Mouse (Mus musculus): ENCODE measurements around the gene Clip4.
"Not testable (repeated sequence)": the region's sequence is repeated elsewhere in the genome, so short reads cannot be mapped to it uniquely, and the experiment has no call there.

The Clip4 gene

GRCm38 (mm10) chr17:71768173-71768572, at the start of gene Clip4:
Clip4 (plus strand) TSS chr17:71768473.
- DNase-seq (ENCODE audit: low spot score in 2 of 2), result not testable (repeated sequence)

DNA sequence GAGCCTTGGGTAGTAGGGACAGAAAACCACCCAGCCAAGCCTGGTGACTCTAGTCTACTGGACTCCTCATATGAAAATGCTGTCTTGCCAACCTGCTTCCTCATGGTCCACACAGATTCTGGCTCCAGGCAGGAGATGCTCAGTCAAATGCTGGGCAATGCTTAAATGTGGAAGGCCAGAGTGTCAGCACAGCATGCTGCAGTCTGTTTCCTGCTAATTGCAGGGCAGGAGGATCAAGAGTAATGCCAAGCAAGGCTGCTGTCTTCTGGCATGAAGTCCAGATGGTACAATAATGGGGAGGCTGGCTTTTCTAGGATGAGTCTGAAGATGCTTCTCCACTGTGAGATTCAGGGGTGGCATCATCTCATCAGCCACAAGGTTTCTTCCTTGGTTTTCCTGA, 47.8 kb upstream of the Clip4 start:
- no peak for DNase-seq (ENCODE audit: low spot score in 2 of 2)

GRCm38 (mm10) chr17:71721019-71721418, 47.3 kb upstream of the Clip4 start:
- no peak for DNase-seq (ENCODE audit: low spot score in 2 of 2)

- no peak for DNase-seq (ENCODE audit: low spot score in 2 of 2)
These were observed 37.6 kb upstream of the Clip4 start for GRCm38 (mm10) chr17:71730655-71731054.

DNA sequence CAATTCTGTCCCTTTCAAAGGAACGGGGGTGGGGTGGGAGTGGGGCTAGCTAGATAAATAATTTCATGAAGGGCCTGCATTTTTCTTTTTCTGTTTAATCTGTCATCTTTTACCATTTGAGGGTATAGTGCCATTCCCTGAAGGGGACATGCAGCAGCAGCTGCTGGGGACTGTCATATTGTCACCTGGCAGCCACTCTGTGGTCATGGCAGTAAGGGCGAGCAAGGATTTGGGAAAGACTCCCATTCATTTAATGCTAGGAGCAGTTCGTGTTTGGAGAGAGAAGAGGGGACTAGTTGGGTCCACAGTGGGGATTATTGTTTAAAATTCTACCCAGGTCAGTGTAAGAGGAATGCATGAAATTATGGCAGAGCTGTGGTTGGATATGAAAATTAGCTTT, 31.8 kb upstream of the Clip4 start:
- DNase-seq (ENCODE audit: low spot score in 2 of 2), result no peak

GRCm38 (mm10) chr17:71742156-71742555, 26.1 kb upstream of the Clip4 start:
- no peak for DNase-seq (ENCODE audit: low spot score in 2 of 2)

- DNase-seq (ENCODE audit: low spot score in 2 of 2), result no peak
These were observed 25.3 kb upstream of the Clip4 start for GRCm38 (mm10) chr17:71742935-71743334.

DNA sequence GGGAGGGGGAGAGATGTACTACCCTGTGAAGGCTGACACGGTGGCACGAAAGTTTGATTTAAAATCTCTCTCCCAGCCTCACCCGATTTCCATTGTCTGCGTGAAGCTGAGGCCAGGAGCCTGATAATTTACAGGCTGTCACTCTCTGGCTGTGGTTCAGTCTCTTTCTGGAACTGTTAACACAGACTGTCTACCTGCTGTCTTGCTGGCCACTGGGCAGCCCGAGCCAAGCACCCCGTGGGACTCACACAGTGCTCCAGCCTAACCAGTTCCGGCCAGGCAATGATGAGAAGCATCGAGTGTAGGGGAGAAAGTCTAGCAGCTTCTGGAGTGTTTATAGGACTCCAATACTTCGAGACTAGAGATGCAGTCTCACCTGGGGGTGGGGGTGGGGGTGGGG, 22.2 kb upstream of the Clip4 start:
- DNase-seq (ENCODE audit: low spot score in 2 of 2), result no peak

DNA sequence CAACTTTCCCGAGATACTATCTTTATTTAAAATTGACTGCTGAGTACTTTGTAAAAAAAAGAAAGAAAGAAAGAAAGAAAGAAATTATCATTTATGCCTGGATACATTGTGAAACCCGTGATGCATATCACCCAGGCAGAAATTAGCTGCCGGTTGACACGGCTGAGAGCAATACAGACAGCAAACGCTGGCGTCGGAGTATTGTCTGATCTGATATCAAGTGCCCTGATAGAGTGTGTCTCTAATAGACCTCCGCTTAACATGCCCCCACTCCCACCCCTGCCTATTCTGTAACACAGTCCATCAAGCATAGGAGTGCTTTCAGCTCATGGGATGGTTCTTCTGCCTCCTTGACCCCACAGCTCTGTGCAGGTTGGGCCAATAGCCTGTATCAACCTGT, 20.7 kb upstream of the Clip4 start:
- DNase-seq (ENCODE audit: low spot score in 2 of 2), result no peak

- DNase-seq (ENCODE audit: low spot score in 2 of 2), result no peak
These were observed 18.6 kb upstream of the Clip4 start for GRCm38 (mm10) chr17:71749616-71750168.

DNA sequence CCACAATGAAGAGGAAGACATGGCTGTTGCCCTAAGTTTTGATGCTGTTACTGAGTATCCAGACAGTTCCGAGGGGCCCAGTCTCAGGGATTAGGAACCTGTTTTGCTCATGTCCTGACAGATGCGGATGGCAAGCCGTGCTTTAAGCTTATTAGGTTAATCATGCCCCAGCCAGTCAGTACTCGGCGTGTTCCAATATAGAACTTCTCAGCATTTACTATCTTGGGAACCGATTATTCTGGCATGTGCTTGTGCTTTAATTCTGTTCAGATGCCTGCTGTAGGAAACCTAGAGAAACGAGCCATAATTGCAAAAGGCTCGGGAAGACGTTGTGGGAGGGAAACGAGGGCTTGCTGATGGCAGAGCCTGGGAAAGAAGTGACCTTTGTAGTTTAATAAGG, 15.4 kb upstream of the Clip4 start, which contains the start of gene Pcare:
TSS of gene Pcare (minus strand) at position 64 of the 400 bp plus-strand sequence.
- no peak for DNase-seq (ENCODE audit: low spot score in 2 of 2)

DNA sequence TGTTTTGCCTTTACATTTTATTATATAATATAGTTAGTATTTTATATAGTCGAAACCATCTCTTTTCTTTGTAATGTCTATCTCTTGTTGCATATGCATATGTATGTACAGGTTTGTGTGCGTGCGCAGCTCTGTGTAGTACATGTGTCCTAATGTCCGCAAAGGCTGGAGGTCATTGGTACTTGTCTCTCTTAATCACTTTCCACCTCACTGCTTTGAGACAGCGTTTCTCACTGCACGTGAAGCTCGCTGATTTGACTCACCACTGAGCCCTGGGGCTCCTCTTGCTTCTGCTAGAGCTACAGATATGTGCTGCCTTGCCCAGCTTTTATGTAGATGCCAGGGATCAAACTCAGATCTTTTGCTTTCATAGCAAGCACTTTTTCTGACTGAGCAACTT, 7.7 kb upstream of the Clip4 start:
- DNase-seq (ENCODE audit: low spot score in 2 of 2), result no peak

DNA sequence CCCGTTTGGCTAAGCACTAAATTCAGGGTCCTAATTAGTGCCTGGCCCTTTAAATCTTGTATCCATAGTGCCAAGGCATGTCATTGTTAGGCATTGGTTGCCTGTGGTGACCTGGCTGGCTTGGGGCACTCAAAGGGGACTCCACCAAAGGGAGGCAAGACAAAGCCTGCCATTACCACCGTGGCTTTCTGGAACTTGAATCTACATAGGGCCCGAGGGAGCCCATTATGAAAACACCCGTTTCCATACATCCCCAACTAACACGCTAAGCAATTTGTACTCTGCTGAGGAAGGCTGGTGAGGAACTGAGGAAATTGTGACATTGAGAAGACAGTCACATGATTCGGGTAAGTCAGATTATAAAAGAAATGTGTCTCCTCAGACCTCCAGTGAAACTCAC, 1.3 kb downstream of the Clip4 start:
- DNase-seq (ENCODE audit: low spot score in 2 of 2), result no peak

GRCm38 (mm10) chr17:71770696-71771095, 2.4 kb downstream of the Clip4 start:
- DNase-seq (ENCODE audit: low spot score in 2 of 2), result no peak

DNA sequence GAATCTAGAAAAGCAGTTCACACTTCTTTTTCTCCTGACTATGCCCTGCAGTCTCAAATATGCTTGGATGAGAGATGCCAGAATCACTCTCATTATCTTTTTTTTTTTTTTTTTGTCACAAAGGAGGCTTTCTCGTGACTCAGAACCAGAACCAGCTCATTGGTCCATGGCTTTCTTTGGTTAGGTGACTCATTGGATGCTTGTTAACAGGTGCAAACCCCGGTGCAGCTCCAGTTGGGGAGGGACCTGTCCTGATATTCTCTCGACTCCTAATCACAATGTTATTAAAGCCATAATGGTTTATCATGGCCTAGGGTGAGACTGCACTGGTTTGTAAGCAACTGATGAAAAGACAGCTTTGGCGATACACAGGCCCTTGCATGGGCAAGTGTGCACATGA, 5.9 kb downstream of the Clip4 start:
- DNase-seq (ENCODE audit: low spot score in 2 of 2), result no peak

DNA sequence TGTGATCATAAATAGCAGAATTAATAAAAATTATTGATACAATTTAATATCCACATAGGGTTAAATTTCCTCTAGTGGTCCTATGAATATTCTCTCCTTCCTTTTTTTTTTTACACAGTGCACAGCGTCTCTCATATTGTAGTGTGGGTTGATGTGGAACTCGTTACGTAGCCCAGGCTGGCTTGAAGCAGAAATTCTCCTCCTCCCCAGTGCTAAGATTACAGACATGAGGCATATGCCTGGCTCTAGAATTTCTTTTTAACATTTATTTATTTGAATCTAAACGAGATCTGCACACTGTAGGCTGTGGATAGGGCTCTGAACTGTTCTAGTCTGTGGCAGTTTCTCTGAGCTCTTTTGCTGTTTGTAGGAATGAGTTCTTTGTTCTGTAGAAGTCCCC, 7.0 kb downstream of the Clip4 start:
- no peak for DNase-seq (ENCODE audit: low spot score in 2 of 2)

DNA sequence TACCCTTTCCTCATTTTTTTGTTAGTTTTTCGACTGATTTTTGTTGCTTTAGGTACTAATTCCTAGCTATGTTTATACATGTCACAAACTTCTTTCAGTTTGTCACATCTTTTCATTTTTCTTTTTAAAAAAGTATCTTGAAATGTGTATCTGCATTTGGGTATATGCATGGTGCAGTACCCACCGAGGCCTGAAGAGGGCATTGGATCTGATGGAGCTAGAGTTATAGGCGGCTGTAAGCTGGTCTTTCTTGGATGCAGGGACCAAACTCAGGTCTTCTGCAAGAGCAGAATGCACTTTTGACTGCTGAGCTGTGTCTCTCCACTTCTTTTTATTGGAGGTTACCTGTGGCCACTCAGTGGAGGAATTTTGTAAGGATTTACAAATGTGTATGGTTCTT, 10.4 kb downstream of the Clip4 start:
- DNase-seq (ENCODE audit: low spot score in 2 of 2), result no peak

- no peak for DNase-seq (ENCODE audit: low spot score in 2 of 2)
These were observed 12.2 kb downstream of the Clip4 start for GRCm38 (mm10) chr17:71780490-71780889.

GRCm38 (mm10) chr17:71780945-71781344, 12.7 kb downstream of the Clip4 start:
- DNase-seq (ENCODE audit: low spot score in 2 of 2), result no peak

- DNase-seq (ENCODE audit: low spot score in 2 of 2), result no peak
These were observed 14.0 kb downstream of the Clip4 start for GRCm38 (mm10) chr17:71782242-71782698.

- no peak for DNase-seq (ENCODE audit: low spot score in 2 of 2)
These were observed 14.6 kb downstream of the Clip4 start for GRCm38 (mm10) chr17:71782699-71783365.

GRCm38 (mm10) chr17:71783366-71783735, 15.1 kb downstream of the Clip4 start:
- DNase-seq (ENCODE audit: low spot score in 2 of 2), result no peak

DNA sequence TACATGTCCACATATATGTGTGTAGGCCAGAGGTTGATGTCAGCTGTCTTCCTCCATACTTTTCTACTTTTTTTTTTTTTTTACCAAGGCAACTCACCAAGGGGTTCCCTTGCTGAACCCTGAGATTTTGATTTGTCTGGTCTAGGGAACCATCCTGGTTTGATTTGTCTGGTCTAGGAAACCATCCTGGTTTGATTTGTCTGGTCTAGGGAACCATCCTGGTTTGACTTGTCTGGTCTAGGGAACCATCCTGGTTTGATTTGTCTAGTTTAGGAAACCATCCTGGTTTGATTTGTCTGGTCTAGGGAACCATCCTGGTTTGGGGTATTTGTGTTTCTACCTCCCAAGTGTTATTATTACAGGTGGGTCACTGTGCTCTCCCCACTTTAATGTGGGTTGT, 18.2 kb downstream of the Clip4 start:
- no peak for DNase-seq (ENCODE audit: low spot score in 2 of 2)

DNA sequence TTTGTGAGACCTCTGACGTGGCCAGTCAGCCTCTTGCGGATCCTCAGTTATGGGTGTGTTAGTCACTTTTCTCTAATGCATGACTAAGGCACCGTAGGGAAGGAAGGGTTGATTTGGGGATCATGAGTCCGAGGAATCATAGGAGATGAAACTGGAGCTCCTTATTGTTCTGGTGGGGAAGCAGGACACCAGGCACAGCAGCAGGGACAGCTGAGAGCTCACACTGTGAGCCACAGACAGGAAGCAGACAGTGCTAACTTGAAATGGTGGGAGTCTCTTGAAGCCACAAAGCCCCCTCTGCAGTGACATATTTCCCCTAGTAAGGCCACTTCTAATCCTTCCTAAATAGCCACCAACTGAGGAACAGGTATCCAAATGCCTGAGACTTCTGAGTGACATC, 22.8 kb downstream of the Clip4 start:
- no peak for DNase-seq (ENCODE audit: low spot score in 2 of 2)

Measured in spleen, postnatal 4 days (tissue).